Mouse (Mus musculus) CD4-positive helper T cell, adult 2 months (primary cell): ENCODE results near the gene Gckr.
"Not testable (repeated sequence)": the region's sequence is repeated elsewhere in the genome, so short reads cannot be mapped to it uniquely, and the experiment has no call there.

ENCODE experiments used
- DNase-seq: peaks from one replicate; pipeline ENCODE4 v3.0.0-alpha.2; 2012; ENCODE audit warnings: low read depth, missing footprints, low spot score

The Gckr gene

DNA sequence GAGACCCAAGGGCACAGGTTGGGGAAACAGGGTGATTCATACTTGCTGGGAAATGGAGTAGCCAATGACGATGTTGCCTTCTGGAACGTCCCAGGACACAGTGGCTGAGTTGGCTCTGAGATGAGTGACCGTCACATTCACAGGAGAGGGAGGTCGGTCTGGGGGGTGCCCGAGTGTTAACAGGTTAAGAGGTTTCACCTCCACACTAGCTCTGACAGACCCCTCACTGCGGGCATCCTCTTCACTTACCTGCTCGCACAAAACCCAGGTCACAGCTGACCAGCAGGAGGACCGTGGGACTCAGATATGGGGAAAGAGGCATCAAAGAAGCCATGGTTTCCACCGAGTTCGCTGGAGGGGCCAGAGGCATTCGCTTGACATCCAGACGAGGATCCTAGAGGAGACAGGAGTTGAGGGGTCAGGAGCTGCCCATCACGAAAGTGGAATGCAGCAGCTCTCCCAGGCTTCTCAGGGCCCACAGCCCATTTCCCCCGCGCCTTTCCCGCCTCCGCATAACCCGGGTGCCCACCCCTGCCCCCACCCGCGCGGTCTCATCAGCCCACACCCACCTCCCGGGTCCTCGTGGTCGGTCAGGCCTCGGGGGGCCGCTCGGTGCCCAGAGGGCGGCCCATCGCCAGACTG, 2.2 kb upstream of the Gckr start:
- DNase-seq, result no peak

DNA sequence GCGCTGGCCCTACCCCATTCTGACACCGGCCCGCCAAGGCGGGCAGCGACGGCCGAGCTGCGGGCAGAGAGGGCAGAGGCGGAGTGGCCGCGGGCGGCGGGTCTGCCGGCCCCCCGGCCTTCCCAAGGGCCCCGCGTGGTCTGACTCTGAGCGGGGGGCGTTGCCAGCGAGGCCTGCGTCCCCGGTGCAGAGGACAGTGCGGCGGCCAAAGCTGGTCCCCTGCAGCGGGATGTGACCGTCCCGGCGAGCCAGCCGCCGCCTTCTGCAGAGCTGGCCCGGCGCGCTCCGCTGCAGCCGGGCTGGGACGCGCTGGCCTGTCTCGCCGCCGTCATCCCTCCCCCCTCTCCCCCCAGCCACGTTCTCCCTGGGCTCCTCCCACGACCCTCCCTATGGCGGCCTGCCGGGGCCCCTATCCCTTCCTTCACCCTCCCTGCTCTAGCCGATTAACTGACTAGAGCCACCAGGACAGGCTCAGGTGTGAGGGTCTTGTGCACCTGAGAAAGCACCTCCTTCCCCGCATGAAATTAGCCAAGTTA, 1.6 kb upstream of the Gckr start, which contains the start of gene Fndc4:
Fndc4 (minus strand) TSS at position 475 of the 536 bp plus-strand sequence.
- peak; percentile 25 for DNase-seq

DNA sequence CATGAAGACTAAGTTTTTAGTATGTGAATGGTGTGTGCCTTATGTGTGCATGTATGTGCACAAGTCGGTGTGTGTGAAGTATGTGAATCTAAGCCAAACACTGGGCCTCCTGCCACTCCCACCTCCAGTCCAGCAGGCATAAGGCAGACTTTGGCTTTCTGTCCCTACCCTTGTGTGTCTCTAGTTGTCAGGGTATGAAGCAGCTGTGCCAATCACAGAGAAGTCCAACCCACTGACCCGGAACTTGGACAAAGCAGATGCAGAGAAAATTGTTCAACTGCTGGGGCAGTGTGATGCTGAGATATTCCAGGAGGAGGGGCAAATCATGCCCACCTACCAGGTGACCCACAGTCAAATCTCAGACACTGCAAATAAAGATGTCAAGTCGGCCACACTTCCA, 738 bp downstream of the Gckr start:
- no peak for DNase-seq

DNA sequence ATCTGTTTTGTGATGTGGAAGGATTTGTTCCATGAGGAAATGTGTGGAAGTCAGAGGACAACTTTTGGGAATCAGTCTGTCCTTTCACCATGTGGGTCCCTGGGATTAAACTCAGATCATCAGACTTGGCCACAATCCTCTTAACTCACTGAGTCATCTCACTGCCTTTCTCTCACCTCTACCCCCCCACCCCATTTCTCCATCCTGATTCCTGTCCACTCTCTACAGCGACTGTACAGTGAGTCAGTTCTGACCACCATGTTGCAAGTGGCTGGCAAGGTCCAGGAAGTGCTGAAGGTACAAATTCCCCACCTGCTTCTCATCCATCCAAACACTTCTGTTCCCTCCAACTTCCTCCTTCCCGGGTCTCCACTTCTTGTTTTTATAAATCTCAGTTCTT, 1.2 kb downstream of the Gckr start:
- DNase-seq, result no peak

DNA sequence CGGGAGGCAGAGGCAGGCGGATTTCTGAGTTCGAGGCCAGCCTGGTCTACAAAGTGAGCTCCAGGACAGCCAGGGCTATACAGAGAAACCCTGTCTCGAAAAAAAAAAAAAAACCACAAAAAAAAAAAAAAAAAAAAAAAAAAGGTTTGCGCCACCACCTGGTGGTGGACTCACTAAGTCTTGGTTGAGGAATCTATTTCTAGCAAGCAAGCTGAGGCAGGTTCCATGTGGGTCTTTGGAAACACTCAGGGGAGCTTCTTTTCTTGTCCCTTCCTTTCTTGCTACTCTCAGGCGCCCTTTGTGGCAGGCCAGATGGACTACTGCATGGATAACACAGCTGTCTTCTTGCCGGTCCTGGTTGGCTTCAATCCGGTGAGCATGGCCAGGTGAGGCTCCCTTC, 4.6 kb downstream of the Gckr start:
- DNase-seq, result no peak

GRCm38 (mm10) chr5:31303093-31303492, 5.8 kb downstream of the Gckr start:
- DNase-seq, result no peak

DNA sequence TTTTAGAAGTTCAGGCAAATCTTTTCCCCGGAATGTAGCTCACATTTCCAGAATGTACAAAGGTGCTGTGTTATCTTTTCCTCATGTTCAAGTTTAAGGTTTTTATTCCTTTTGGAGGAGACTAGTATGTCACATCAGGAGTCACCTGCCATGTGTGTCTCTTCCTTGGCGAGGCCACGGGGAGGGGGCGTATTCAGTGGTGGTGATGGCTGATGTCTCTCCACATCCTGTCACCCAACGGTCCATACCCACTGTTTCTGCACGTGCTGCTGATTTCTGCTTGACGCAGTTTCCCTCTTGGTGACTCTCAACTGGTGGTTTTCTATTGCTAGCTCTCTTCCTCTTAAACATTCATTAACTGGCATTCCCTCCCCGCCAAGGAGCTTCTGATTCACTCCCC, 15.6 kb downstream of the Gckr start:
- no peak for DNase-seq

- DNase-seq, result no peak
Measured at GRCm38 (mm10) chr5:31322776-31323175, 25.5 kb downstream of the Gckr start.

GRCm38 (mm10) chr5:31324085-31324484, 26.8 kb downstream of the Gckr start:
- no peak for DNase-seq

DNA sequence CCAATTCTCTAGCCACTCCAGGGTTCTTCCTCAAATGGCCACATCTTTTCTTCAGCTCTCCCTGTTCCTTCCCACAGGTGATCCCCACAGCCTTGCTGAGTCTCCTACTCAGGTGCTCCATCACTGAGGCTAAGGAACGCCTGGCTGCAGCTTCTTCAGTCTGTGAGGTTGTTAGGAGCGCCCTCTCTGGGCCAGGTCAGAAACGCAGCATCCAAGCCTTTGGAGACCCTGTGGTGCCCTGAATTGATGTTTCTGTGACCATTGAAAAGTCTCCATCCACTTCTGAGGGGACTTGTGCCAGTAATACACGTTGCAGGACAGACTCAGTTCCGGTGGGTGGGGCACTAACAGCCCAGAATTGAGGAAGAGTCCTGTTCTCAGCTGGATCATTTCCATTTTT, 29.6 kb downstream of the Gckr start:
- DNase-seq, result peak; percentile 22

- peak; percentile 53 for DNase-seq
Measured at GRCm38 (mm10) chr5:31328255-31328654, 31.0 kb downstream of the Gckr start.

DNA sequence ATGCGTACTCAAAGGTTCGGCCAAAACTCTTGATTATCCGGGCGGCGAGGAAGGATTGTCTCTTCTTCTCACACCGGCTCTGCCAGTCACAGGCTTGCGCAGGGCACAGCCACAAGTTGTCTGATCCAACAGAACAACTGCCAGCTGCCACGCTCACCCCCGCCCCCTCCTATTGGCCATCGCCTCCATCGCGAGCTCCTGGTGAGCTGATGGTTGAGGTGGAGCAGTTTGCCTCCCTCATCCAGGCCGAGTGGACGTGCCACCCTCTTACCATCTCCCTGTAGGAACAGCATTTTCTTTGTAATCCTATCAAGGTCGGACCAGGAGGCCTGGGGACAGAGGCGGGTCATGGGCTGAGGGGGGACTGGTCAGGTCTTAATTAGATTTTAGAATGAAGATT, 60.3 kb downstream of the Gckr start:
- not testable (repeated sequence) for DNase-seq

- DNase-seq, result no peak
Measured at GRCm38 (mm10) chr5:31360955-31361354, 63.7 kb downstream of the Gckr start.
